Mouse (Mus musculus): ENCODE results near the gene Tmem201. TPM values are rescaled to one million over a fixed set of nuclear protein-coding genes. Genes with fewer than 3 reads are reported as not detected.
A peak's percentile ranks its signal among the peaks of the same experiment; 100 is the strongest.

The Tmem201 gene
- polyA plus RNA-seq, 1 experiment = 34.2 TPM

- no peaks in the 10 kb centered on the region for H3K27me3 ChIP-seq (replicated peaks; ENCODE audit: control insufficient read depth, insufficient read depth, low read length)
- H3K36me3 ChIP-seq (ENCODE audit: control insufficient read depth, insufficient read depth, low read length) = no peaks in the 10 kb centered on the region
- 89% methylated on average over 18 of the region's 18 CpGs for WGBS
- no peak for DNase-seq
- H3K4me1 ChIP-seq (ENCODE audit: control insufficient read depth, insufficient read depth, low read length) = no peaks in the 10 kb centered on the region
- no peak overlapping the region for H3K27ac ChIP-seq (ENCODE audit: insufficient read depth, low read depth, low read length)
- TF ChIP-seq CTCF (conservative IDR thresholded peaks at IDR 0.05; ENCODE audit: insufficient read depth, insufficient read length, low read depth, low read length) = no peak
- TF ChIP-seq POLR2A (IDR thresholded peaks at IDR 0.05; ENCODE audit: low read depth, low read length) = no peak
- no peak overlapping the region for H3K4me3 ChIP-seq (ENCODE audit: insufficient read depth, low read depth, low read length)
Observed at GRCm38 (mm10) chr4:149749003-149749662, 11.3 kb upstream of the Tmem201 start.

GRCm38 (mm10) chr4:149744119-149744518 lies 6.3 kb upstream of the Tmem201 start:
- H3K27ac ChIP-seq (ENCODE audit: insufficient read depth, low read depth, low read length) = no peak overlapping the region
- 78% methylated on average over 7 of the region's 7 CpGs for WGBS

GRCm38 (mm10) chr4:149742011-149742530 lies 4.2 kb upstream of the Tmem201 start:
- no peak for DNase-seq
- no peak overlapping the region for H3K4me3 ChIP-seq (ENCODE audit: insufficient read depth, low read depth, low read length)
- H3K27me3 ChIP-seq (replicated peaks; ENCODE audit: control insufficient read depth, insufficient read depth, low read length) = no peaks in the 10 kb centered on the region
- H3K36me3 ChIP-seq (ENCODE audit: control insufficient read depth, insufficient read depth, low read length) = no peaks in the 10 kb centered on the region
- TF ChIP-seq POLR2A (IDR thresholded peaks at IDR 0.05; ENCODE audit: low read depth, low read length) (no peak), CTCF (conservative IDR thresholded peaks at IDR 0.05; ENCODE audit: insufficient read depth, insufficient read length, low read depth, low read length) (no peak)
- H3K27ac ChIP-seq (ENCODE audit: insufficient read depth, low read depth, low read length) = no peak overlapping the region
- peaks cover 2% of the 10 kb centered on the region for H3K4me1 ChIP-seq (ENCODE audit: control insufficient read depth, insufficient read depth, low read length)
- WGBS = 94% methylated on average over 14 of the region's 14 CpGs

More at GRCm38 (mm10) chr4:149744119-149744518, 6.3 kb upstream of the Tmem201 start:
- Histone ChIP-seq H3K36me3 (ENCODE audit: control insufficient read depth, insufficient read depth, low read length) (no peaks in the 10 kb centered on the region), H3K27me3 (replicated peaks; ENCODE audit: control insufficient read depth, insufficient read depth, low read length) (no peaks in the 10 kb centered on the region), H3K4me3 (ENCODE audit: insufficient read depth, low read depth, low read length) (no peak overlapping the region), H3K4me1 (ENCODE audit: control insufficient read depth, insufficient read depth, low read length) (no peaks in the 10 kb centered on the region)
- TF ChIP-seq CTCF (conservative IDR thresholded peaks at IDR 0.05; ENCODE audit: insufficient read depth, insufficient read length, low read depth, low read length) = no peak
- no peak for TF ChIP-seq POLR2A (IDR thresholded peaks at IDR 0.05; ENCODE audit: low read depth, low read length)
- no peak for DNase-seq

GRCm38 (mm10) chr4:149740301-149740700 lies 2.5 kb upstream of the Tmem201 start:
- Histone ChIP-seq H3K36me3 (ENCODE audit: control insufficient read depth, insufficient read depth, low read length) (no peaks in the 10 kb centered on the region), H3K27ac (ENCODE audit: insufficient read depth, low read depth, low read length) (no peak overlapping the region), H3K4me3 (ENCODE audit: insufficient read depth, low read depth, low read length) (no peak overlapping the region), H3K27me3 (replicated peaks; ENCODE audit: control insufficient read depth, insufficient read depth, low read length) (no peaks in the 10 kb centered on the region), H3K4me1 (ENCODE audit: control insufficient read depth, insufficient read depth, low read length) (peaks cover 9% of the 10 kb centered on the region)
- WGBS = 82% methylated on average over 7 of the region's 7 CpGs
- TF ChIP-seq POLR2A (IDR thresholded peaks at IDR 0.05; ENCODE audit: low read depth, low read length) (no peak), CTCF (conservative IDR thresholded peaks at IDR 0.05; ENCODE audit: insufficient read depth, insufficient read length, low read depth, low read length) (no peak)
- no peak for DNase-seq

GRCm38 (mm10) chr4:149739478-149739877 lies 1.6 kb upstream of the Tmem201 start:
- TF ChIP-seq POLR2A (IDR thresholded peaks at IDR 0.05; ENCODE audit: low read depth, low read length) (no peak), CTCF (conservative IDR thresholded peaks at IDR 0.05; ENCODE audit: insufficient read depth, insufficient read length, low read depth, low read length) (no peak)
- no peak overlapping the region for H3K4me3 ChIP-seq (ENCODE audit: insufficient read depth, low read depth, low read length)
- H3K27me3 ChIP-seq (replicated peaks; ENCODE audit: control insufficient read depth, insufficient read depth, low read length) = no peaks in the 10 kb centered on the region
- peaks cover 9% of the 10 kb centered on the region for H3K4me1 ChIP-seq (ENCODE audit: control insufficient read depth, insufficient read depth, low read length)
- H3K27ac ChIP-seq (ENCODE audit: insufficient read depth, low read depth, low read length) = no peak overlapping the region
- DNase-seq = no peak
- no peaks in the 10 kb centered on the region for H3K36me3 ChIP-seq (ENCODE audit: control insufficient read depth, insufficient read depth, low read length)
- 78% methylated on average over 5 of the region's 5 CpGs for WGBS

GRCm38 (mm10) chr4:149736581-149736980 lies 1.3 kb downstream of the Tmem201 start:
- peak; percentile 85 for DNase-seq
- no peak overlapping the region for H3K27ac ChIP-seq (ENCODE audit: insufficient read depth, low read depth, low read length)
- TF ChIP-seq CTCF (conservative IDR thresholded peaks at IDR 0.05; ENCODE audit: insufficient read depth, insufficient read length, low read depth, low read length) = no peak
- TF ChIP-seq POLR2A (IDR thresholded peaks at IDR 0.05; ENCODE audit: low read depth, low read length) = no peak
- H3K36me3 ChIP-seq (ENCODE audit: control insufficient read depth, insufficient read depth, low read length) = no peaks in the 10 kb centered on the region
- peaks cover 9% of the 10 kb centered on the region for H3K4me1 ChIP-seq (ENCODE audit: control insufficient read depth, insufficient read depth, low read length)
- WGBS = 18% methylated on average over 4 of the region's 4 CpGs
- no peaks in the 10 kb centered on the region for H3K27me3 ChIP-seq (replicated peaks; ENCODE audit: control insufficient read depth, insufficient read depth, low read length)
- peak overlapping the region; percentile 89; the same call in 1 of the 2 replicates for H3K4me3 ChIP-seq (ENCODE audit: insufficient read depth, low read depth, low read length)

GRCm38 (mm10) chr4:149735624-149736250 lies 2.1 kb downstream of the Tmem201 start:
- no peaks in the 10 kb centered on the region for H3K27me3 ChIP-seq (replicated peaks; ENCODE audit: control insufficient read depth, insufficient read depth, low read length)
- 54% methylated on average over 5 of the region's 5 CpGs for WGBS
- no peak overlapping the region for H3K27ac ChIP-seq (ENCODE audit: insufficient read depth, low read depth, low read length)

More at GRCm38 (mm10) chr4:149735624-149736250, 2.1 kb downstream of the Tmem201 start:
- TF ChIP-seq POLR2A (IDR thresholded peaks at IDR 0.05; ENCODE audit: low read depth, low read length) (no peak), CTCF (conservative IDR thresholded peaks at IDR 0.05; ENCODE audit: insufficient read depth, insufficient read length, low read depth, low read length) (no peak)
- H3K4me1 ChIP-seq (ENCODE audit: control insufficient read depth, insufficient read depth, low read length) = peaks cover 9% of the 10 kb centered on the region
- no peaks in the 10 kb centered on the region for H3K36me3 ChIP-seq (ENCODE audit: control insufficient read depth, insufficient read depth, low read length)
- no peak for DNase-seq
- H3K4me3 ChIP-seq (ENCODE audit: insufficient read depth, low read depth, low read length) = no peak overlapping the region

Measured in kidney, adult 2 months (tissue).